Mouse (Mus musculus) forebrain, embryonic 16.5 days (tissue): ENCODE results near the gene Vps39. TPM values are rescaled to one million over a fixed set of nuclear protein-coding genes. Genes with fewer than 3 reads are reported as not detected.

Experiments
- ATAC-seq: fragments of 200-750 bp; cut with Nextera tagmentation; 2 replicates; pipeline ENCODE4 v1.8.0; 2017; ENCODE audit warnings: mild to moderate bottlenecking, moderate library complexity
- H3K27ac ChIP-seq: fragments of 300-500 bp; sonication (generic); 2 replicates; pipeline ENCODE4 v1.5.1; 2014; ENCODE audit warnings: low read length, control low read depth
- H3K27me3 ChIP-seq: fragments of 300-500 bp; sonication (generic); replicated peaks from 2 replicates; pipeline ENCODE4 v1.6.1; 2014; ENCODE audit warnings: low read length; ENCODE audit not compliant: control insufficient read depth, insufficient read depth
- H3K36me3 ChIP-seq: fragments of 300-500 bp; sonication (generic); 2 replicates; pipeline ENCODE4 v1.6.1; 2014; ENCODE audit not compliant: control insufficient read depth, insufficient read depth
- H3K4me1 ChIP-seq: fragments of 300-500 bp; sonication (generic); replicated peaks from 2 replicates; pipeline ENCODE4 v1.6.1; 2014; ENCODE audit warnings: low read length; ENCODE audit not compliant: control insufficient read depth, insufficient read depth
- H3K4me2 ChIP-seq: fragments of 300-500 bp; sonication (generic); 2 replicates; pipeline ENCODE4 v1.6.1; 2014; ENCODE audit warnings: mild to moderate bottlenecking, low read length, control low read depth
- H3K4me3 ChIP-seq: fragments of 300-500 bp; sonication (generic); replicated peaks from 2 replicates; pipeline ENCODE4 v1.5.1; 2014; ENCODE audit warnings: mild to moderate bottlenecking, low read length, control low read depth
- H3K9ac ChIP-seq: fragments of 300-500 bp; sonication (generic); replicated peaks from 2 replicates; pipeline ENCODE4 v1.6.1; 2014; ENCODE audit warnings: low read depth, low read length, control low read depth
- H3K9me3 ChIP-seq: fragments of 300-500 bp; sonication (generic); 2 replicates; pipeline ENCODE4 v1.6.1; 2016; ENCODE audit warnings: low read length; ENCODE audit not compliant: control insufficient read depth
- WGBS: fragments of 180-500 bp; shearing (Covaris S2); extraction: QIAGEN DNeasy Blood & Tissue Kit; methylation state at CpG from one replicate; pipeline ENCODE4 v1.1.7; 2014; 5-methylcytosine and 5-hydroxymethylcytosine counted together
- polyA plus RNA-seq: library from polyadenylated mRNA; unstranded; fragments of >200 nt; fragmentation: Nextera tagmentation; extraction: Ambion mirVana; gene quantifications from 2 replicates; pipeline ENCODE4 v1.2.1, GENCODE M21; 2015

The Vps39 gene
- polyA plus RNA-seq, 1 experiment from 2014 or later = 54.4 TPM

DNA sequence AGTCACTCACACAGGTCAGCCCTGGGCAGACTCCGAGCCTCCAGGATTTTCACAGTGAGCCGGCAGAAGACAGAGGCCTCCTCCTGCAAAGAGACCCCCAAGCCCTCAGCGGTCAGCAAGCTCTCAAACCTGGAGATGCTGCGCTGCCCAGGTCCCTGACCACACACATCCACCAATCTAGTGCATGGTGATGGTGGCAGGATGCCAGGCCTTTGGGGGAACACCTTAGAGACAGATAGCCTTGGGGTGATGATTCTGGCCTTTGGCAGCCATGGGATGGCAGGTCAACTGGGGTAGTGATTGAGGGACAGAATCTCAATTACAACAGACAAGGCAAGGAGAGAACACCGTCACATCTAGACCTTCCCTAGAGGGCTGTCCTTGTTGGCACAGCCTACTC, 68.8 kb downstream of the Vps39 start:
- Histone ChIP-seq H3K27ac (no peak overlapping the region), H3K4me3 (no peak overlapping the region), H3K27me3 (no peaks in the 10 kb centered on the region), H3K9me3 (no peaks in the 10 kb centered on the region), H3K4me2 (no peak overlapping the region), H3K4me1 (no peaks in the 10 kb centered on the region), H3K36me3 (no peaks in the 10 kb centered on the region), H3K9ac (no peak overlapping the region)
- ATAC-seq = no peak
- 89% methylated on average over 5 of the region's 5 CpGs for WGBS

DNA sequence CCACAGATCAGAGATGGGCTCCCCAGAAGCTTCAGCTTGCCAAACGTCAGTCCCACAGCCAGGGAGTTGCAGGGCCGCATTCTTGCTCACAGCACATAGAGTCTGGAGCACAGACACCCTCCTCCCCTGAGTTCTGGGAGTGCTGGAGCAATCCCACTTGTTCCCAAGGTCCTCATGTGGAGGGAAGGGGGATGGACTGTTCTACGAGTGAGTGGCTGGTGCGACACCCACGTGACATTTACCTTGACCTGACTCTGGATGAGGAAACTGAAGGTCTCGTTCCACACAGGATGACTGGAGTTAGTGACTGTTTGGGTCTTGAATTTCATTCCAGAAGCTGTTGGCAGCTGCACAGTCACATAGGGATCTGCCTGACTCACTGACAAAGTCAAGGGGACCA, 69.4 kb downstream of the Vps39 start:
- H3K36me3 ChIP-seq = no peaks in the 10 kb centered on the region
- WGBS = 57% methylated on average over 6 of the region's 6 CpGs
- H3K4me2 ChIP-seq = no peak overlapping the region
- H3K4me3 ChIP-seq = no peak overlapping the region
- no peak for ATAC-seq
- no peaks in the 10 kb centered on the region for H3K4me1 ChIP-seq
- no peak overlapping the region for H3K9ac ChIP-seq
- no peak overlapping the region for H3K27ac ChIP-seq
- H3K9me3 ChIP-seq = no peaks in the 10 kb centered on the region
- H3K27me3 ChIP-seq = no peaks in the 10 kb centered on the region

- Histone ChIP-seq H3K9ac (no peak overlapping the region), H3K4me3 (no peak overlapping the region), H3K4me1 (no peaks in the 10 kb centered on the region), H3K27ac (no peak overlapping the region), H3K36me3 (no peaks in the 10 kb centered on the region), H3K9me3 (no peaks in the 10 kb centered on the region), H3K4me2 (no peak overlapping the region), H3K27me3 (no peaks in the 10 kb centered on the region)
- 59% methylated on average over 3 of the region's 3 CpGs for WGBS
- ATAC-seq = no peak
These were observed 71.7 kb downstream of the Vps39 start for GRCm38 (mm10) chr2:120281221-120281620.

- 17% methylated on average over 8 of the region's 8 CpGs for WGBS
- Histone ChIP-seq H3K9ac (no peak overlapping the region), H3K36me3 (no peaks in the 10 kb centered on the region), H3K27me3 (no peaks in the 10 kb centered on the region), H3K9me3 (no peaks in the 10 kb centered on the region), H3K27ac (no peak overlapping the region), H3K4me2 (no peak overlapping the region), H3K4me3 (no peak overlapping the region), H3K4me1 (no peaks in the 10 kb centered on the region)
- no peak for ATAC-seq
These were observed 73.0 kb downstream of the Vps39 start for GRCm38 (mm10) chr2:120279961-120280360.

GRCm38 (mm10) chr2:120276951-120277350, 76.0 kb downstream of the Vps39 start:
- Histone ChIP-seq H3K9me3 (no peaks in the 10 kb centered on the region), H3K4me3 (no peak overlapping the region), H3K27ac (no peak overlapping the region), H3K27me3 (no peaks in the 10 kb centered on the region), H3K36me3 (no peaks in the 10 kb centered on the region), H3K4me1 (no peaks in the 10 kb centered on the region), H3K4me2 (no peak overlapping the region), H3K9ac (no peak overlapping the region)
- 78% methylated on average over 4 of the region's 4 CpGs for WGBS
- no peak for ATAC-seq

- no peak overlapping the region for H3K27ac ChIP-seq
- no peaks in the 10 kb centered on the region for H3K27me3 ChIP-seq
- H3K4me1 ChIP-seq = no peaks in the 10 kb centered on the region
- WGBS = 4% methylated on average over 9 of the region's 9 CpGs
- H3K4me2 ChIP-seq = no peak overlapping the region
- ATAC-seq = no peak
- H3K36me3 ChIP-seq = no peaks in the 10 kb centered on the region
- no peaks in the 10 kb centered on the region for H3K9me3 ChIP-seq
- no peak overlapping the region for H3K9ac ChIP-seq
- no peak overlapping the region for H3K4me3 ChIP-seq
These were observed 84.3 kb downstream of the Vps39 start for GRCm38 (mm10) chr2:120268635-120269034.

Other genes starting within 250 kb of the Vps39 start
- 9.7 and 11.9 TPM in 2 replicates for gene Ehd4, start 198.5 kb downstream of the Vps39 start, polyA plus RNA-seq
- gene Pla2g4e, start 107.8 kb downstream of the Vps39 start, polyA plus RNA-seq = 2.6 and 3.4 TPM in 2 replicates
- 0.06 TPM in 1 of 2 replicates, not detected in the other for gene Pla2g4d, start 63.9 kb downstream of the Vps39 start, polyA plus RNA-seq
- not detected in 2 replicates for gene Pla2g4f, start 39.0 kb downstream of the Vps39 start, polyA plus RNA-seq
- gene Ganc, start 50.8 kb upstream of the Vps39 start, polyA plus RNA-seq = 7.0 and 8.3 TPM in 2 replicates
- gene Tmem87a, start 51.0 kb upstream of the Vps39 start, polyA plus RNA-seq = 6.0 and 7.2 TPM in 2 replicates
- gene Capn3, start 102.9 kb upstream of the Vps39 start, polyA plus RNA-seq = 0.37 TPM in 2 replicates
- gene Zfp106, start 210.7 kb upstream of the Vps39 start, polyA plus RNA-seq = 40.0 and 48.5 TPM in 2 replicates
- 19.8 and 20.6 TPM in 2 replicates for gene Snap23, start 214.5 kb upstream of the Vps39 start, polyA plus RNA-seq